ENCODE assay signal across 19 mouse cellular contexts in genomic region chr5:69716087-69716486, GRCm38 (mm10).
DNase-seq lines count a peak whose midpoint lies in the region; ATAC-seq and TF ChIP-seq lines count a peak whose summit lies in the region.
"Had no signal": no experiment of that assay in that cellular context is flagged by ENCODE, and none has a peak within 500 bp of the region (broad histone marks: within the 10 kb centered on the region; RNA-seq: fewer than 3 reads in every experiment).

No protein-coding gene starts in this region.

- H3K9ac ChIP-seq in hindbrain, embryonic 11.5 days (ENCODE audit: low read depth, low read length) = no peak overlapping the region
- H3K9ac ChIP-seq in hindbrain, embryonic 14.5 days = no peak overlapping the region
- no peak overlapping the region for H3K9ac ChIP-seq in neural tube, embryonic 13.5 days
- H3K9ac ChIP-seq: embryonic facial prominence, embryonic 15.5 days; heart, embryonic 12.5 days had no signal

- no peak overlapping the region for H3K27ac ChIP-seq in hindbrain, embryonic 11.5 days (ENCODE audit: low read depth, low read length)
- no peak overlapping the region for H3K27ac ChIP-seq in hindbrain, embryonic 10.5 days
- no peak overlapping the region for H3K27ac ChIP-seq in hindbrain, embryonic 14.5 days
- H3K27ac ChIP-seq in neural tube, embryonic 13.5 days (replicated peaks) = no peak overlapping the region
- H3K27ac ChIP-seq: embryonic facial prominence, embryonic 15.5 days; forebrain, embryonic 10.5 days; gastrocnemius, adult 2 months had no signal

- no peak overlapping the region for H3K4me3 ChIP-seq in hindbrain, embryonic 11.5 days (ENCODE audit: low read depth, low read length)
- H3K4me3 ChIP-seq in hindbrain, embryonic 10.5 days = no peak overlapping the region
- no peak overlapping the region for H3K4me3 ChIP-seq in hindbrain, embryonic 14.5 days (replicated peaks; ENCODE audit: low read length)
- H3K4me3 ChIP-seq in neural tube, embryonic 13.5 days = no peak overlapping the region
- H3K4me3 ChIP-seq: embryonic facial prominence, embryonic 15.5 days; erythroblast, embryonic 14.5 days; forebrain, embryonic 10.5 days; gastrocnemius, adult 2 months; heart, embryonic 12.5 days had no signal

- DNase-seq in hindbrain, embryonic 11.5 days (ENCODE audit: low spot score) = no peak
- DNase-seq in hindbrain, embryonic 10.5 days (ENCODE audit: low spot score) = no peak
- DNase-seq in brain, embryonic 14.5 days (ENCODE audit: low read depth) = peak; percentile 63
- no peak for DNase-seq in hindbrain, embryonic 14.5 days (ENCODE audit: low spot score)
- no peak for DNase-seq in right cerebral cortex, postnatal 4 days
- DNase-seq: adrenal gland, adult 2 months; adrenal gland, postnatal 25 days; cerebellum, adult 2 months; cerebellum, postnatal 10 days; gastrocnemius, adult 2 months; gastrocnemius, postnatal 25 days; heart, postnatal 36 days had no signal

- peak; percentile 69 for ATAC-seq in hindbrain, embryonic 11.5 days (ENCODE audit: low FRiP score)
- ATAC-seq in hindbrain, embryonic 14.5 days (ENCODE audit: low FRiP score) = peak; percentile 40; the same call in 1 of the 2 replicates
- ATAC-seq in neural tube, embryonic 13.5 days (ENCODE audit: low read depth) = peak; percentile 61
- ATAC-seq in CD4-positive, CD25-positive, alpha-beta regulatory T cell, adult 4 months = no peak
- ATAC-seq: intestine, embryonic 16.5 days had no signal

- no peaks in the 10 kb centered on the region for H3K9me3 ChIP-seq in hindbrain, embryonic 11.5 days (ENCODE audit: control insufficient read depth, low read length)
- no peaks in the 10 kb centered on the region for H3K9me3 ChIP-seq in hindbrain, embryonic 10.5 days
- no peaks in the 10 kb centered on the region for H3K9me3 ChIP-seq in hindbrain, embryonic 14.5 days (ENCODE audit: control insufficient read depth, low read length)
- no peaks in the 10 kb centered on the region for H3K9me3 ChIP-seq in neural tube, embryonic 13.5 days
- H3K9me3 ChIP-seq: embryonic facial prominence, embryonic 15.5 days; forebrain, embryonic 10.5 days had no signal

- H3K4me1 ChIP-seq in hindbrain, embryonic 11.5 days (replicated peaks; ENCODE audit: control insufficient read depth, insufficient read depth, low read length) = no peaks in the 10 kb centered on the region
- H3K4me1 ChIP-seq in hindbrain, embryonic 10.5 days (replicated peaks) = no peaks in the 10 kb centered on the region
- peaks cover 8% of the 10 kb centered on the region; the same call in 1 of the 2 replicates for H3K4me1 ChIP-seq in hindbrain, embryonic 14.5 days (replicated peaks; ENCODE audit: control insufficient read depth, insufficient read depth, low read length)
- no peaks in the 10 kb centered on the region for H3K4me1 ChIP-seq in neural tube, embryonic 13.5 days (replicated peaks)
- H3K4me1 ChIP-seq: embryonic facial prominence, embryonic 15.5 days; forebrain, embryonic 10.5 days had no signal

- TF ChIP-seq POLR2A in brain, embryonic 14.5 days (IDR thresholded peaks at IDR 0.05; ENCODE audit: borderline replicate concordance, extremely low read depth, insufficient read depth, insufficient read length, poor library complexity, severe bottlenecking) = no peak

- H3K4me2 ChIP-seq in hindbrain, embryonic 11.5 days (replicated peaks; ENCODE audit: low read depth, low read length) = no peak overlapping the region
- H3K4me2 ChIP-seq in hindbrain, embryonic 14.5 days (replicated peaks) = no peak overlapping the region
- no peak overlapping the region for H3K4me2 ChIP-seq in neural tube, embryonic 13.5 days
- H3K4me2 ChIP-seq: embryonic facial prominence, embryonic 15.5 days; heart, embryonic 12.5 days had no signal

- TF ChIP-seq CTCF in brain, embryonic 14.5 days (IDR thresholded peaks at IDR 0.05; ENCODE audit: borderline replicate concordance, extremely low read depth, insufficient read depth, insufficient read length) = no peak

- H3K27me3 ChIP-seq in hindbrain, embryonic 11.5 days (ENCODE audit: control insufficient read depth, insufficient read depth, low read length) = no peaks in the 10 kb centered on the region
- no peaks in the 10 kb centered on the region for H3K27me3 ChIP-seq in hindbrain, embryonic 10.5 days (ENCODE audit: insufficient read depth, poor library complexity, severe bottlenecking)
- H3K27me3 ChIP-seq in hindbrain, embryonic 14.5 days (ENCODE audit: control insufficient read depth, insufficient read depth, low read length) = no peaks in the 10 kb centered on the region
- no peaks in the 10 kb centered on the region for H3K27me3 ChIP-seq in neural tube, embryonic 13.5 days
- H3K27me3 ChIP-seq: embryonic facial prominence, embryonic 15.5 days; heart, embryonic 12.5 days had no signal

- 56% methylated on average over 2 of the region's 2 CpGs for WGBS in hindbrain, embryonic 11.5 days
- WGBS in hindbrain, embryonic 10.5 days = 72% methylated on average over 2 of the region's 2 CpGs
- WGBS in hindbrain, embryonic 14.5 days = 32% methylated on average over 2 of the region's 2 CpGs
- WGBS in neural tube, embryonic 13.5 days = 41% methylated on average over 2 of the region's 2 CpGs

- no peaks in the 10 kb centered on the region for H3K36me3 ChIP-seq in hindbrain, embryonic 11.5 days (ENCODE audit: control insufficient read depth, insufficient read depth, low read length)
- H3K36me3 ChIP-seq in hindbrain, embryonic 10.5 days = no peaks in the 10 kb centered on the region
- H3K36me3 ChIP-seq in hindbrain, embryonic 14.5 days (replicated peaks; ENCODE audit: control insufficient read depth, insufficient read depth) = no peaks in the 10 kb centered on the region
- H3K36me3 ChIP-seq in neural tube, embryonic 13.5 days = no peaks in the 10 kb centered on the region
- H3K36me3 ChIP-seq: embryonic facial prominence, embryonic 15.5 days; forebrain, embryonic 10.5 days; heart, embryonic 12.5 days had no signal
